Mouse (Mus musculus) spleen, adult 2 months (tissue): ENCODE results near the gene Msrb3. TPM values are rescaled to one million over a fixed set of nuclear protein-coding genes. Genes with fewer than 3 reads are reported as not detected.

Experiments used
- DNase-seq, 2 experiments: peaks; one replicate each; pipeline versions ENCODE4 v3.0.0 to v3.0.0-alpha.2; 2012 to 2021; ENCODE audit warnings: low spot score in 2 of 2, low read depth in 1 of 2
- H3K27ac ChIP-seq: fragments of 200-500 bp; 2 replicates; pipeline ENCODE4 v1.5.1; 2012; ENCODE audit warnings: low read length, inconsistent platforms; ENCODE audit not compliant: insufficient read depth
- H3K27me3 ChIP-seq: fragments of 200-500 bp; 2 replicates; pipeline ENCODE4 v1.6.1; 2012; ENCODE audit warnings: mild to moderate bottlenecking, moderate library complexity, low read length, inconsistent platforms; ENCODE audit not compliant: control insufficient read depth, insufficient read depth
- H3K36me3 ChIP-seq: fragments of 200-500 bp; 2 replicates; pipeline ENCODE4 v1.6.1; 2012; ENCODE audit warnings: mild to moderate bottlenecking, low read length, inconsistent platforms; ENCODE audit not compliant: control insufficient read depth, insufficient read depth
- H3K4me1 ChIP-seq: fragments of 200-500 bp; 2 replicates; pipeline ENCODE4 v1.6.1; 2011; ENCODE audit warnings: inconsistent platforms; ENCODE audit not compliant: control insufficient read depth, insufficient read depth, insufficient read length
- H3K4me3 ChIP-seq: fragments of 200-500 bp; 2 replicates; pipeline ENCODE4 v1.5.1; 2011; ENCODE audit warnings: mild to moderate bottlenecking, inconsistent platforms; ENCODE audit not compliant: insufficient read depth, insufficient read length; ENCODE audit errors: extremely low read depth
- CTCF ChIP-seq: fragments of 200-500 bp; IDR thresholded peaks from 2 replicates; pipeline ENCODE4 v1.5.1; 2011; ENCODE audit warnings: mild to moderate bottlenecking, inconsistent platforms; ENCODE audit not compliant: insufficient read depth, insufficient read length, insufficient replicate concordance; ENCODE audit errors: extremely low read depth
- POLR2A ChIP-seq: fragments of 200-500 bp; IDR thresholded peaks from 2 replicates; pipeline ENCODE4 v1.6.1; 2011; ENCODE audit warnings: low read depth, low read length, inconsistent platforms
- WGBS: fragments of 180-500 bp; shearing (Covaris S2); methylation state at CpG from one replicate; pipeline ENCODE4 v1.1.7; 2018; 5-methylcytosine and 5-hydroxymethylcytosine counted together
- polyA plus RNA-seq: library from polyadenylated mRNA; depleted of rRNA; stranded (reverse); fragments of >200 nt; gene quantifications from 2 replicates; pipeline ENCODE4 v1.2.3, GENCODE M21; 2012

Gene Msrb3
- polyA plus RNA-seq, 1 experiment: 4.5 TPM

- Histone ChIP-seq H3K27ac (no peak overlapping the region), H3K4me3 (no peak overlapping the region)
- TF ChIP-seq CTCF (no peak), POLR2A (no peak)
These were observed 1.2 kb upstream of the Msrb3 start for GRCm38 (mm10) chr10:120900096-120900495.

DNA sequence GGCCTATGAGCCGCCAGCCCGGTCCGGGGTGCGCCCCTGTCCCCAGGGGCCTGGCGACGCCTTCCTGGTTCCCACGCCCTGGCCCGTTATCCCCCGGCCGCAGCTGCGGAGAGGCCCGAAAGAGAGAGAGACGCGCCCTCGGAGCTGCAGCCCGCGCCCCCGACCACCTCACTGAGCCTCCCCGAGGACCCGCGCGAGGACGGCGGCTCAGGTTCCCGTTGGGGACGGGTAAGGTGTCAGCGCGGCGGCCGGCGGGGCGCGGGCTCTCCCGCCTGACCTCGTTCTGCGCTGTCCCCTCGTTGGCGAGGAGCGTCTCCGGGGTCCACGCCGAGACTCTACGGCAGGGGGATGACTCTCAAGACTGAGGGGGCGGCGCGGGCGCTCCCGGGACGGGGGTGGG lies 544 bp downstream of the Msrb3 start:
- TF ChIP-seq POLR2A (no peak), CTCF (no peak)
- peak overlapping the region; percentile 57 for H3K4me3 ChIP-seq
- peaks cover 11% of the 10 kb centered on the region for H3K27me3 ChIP-seq
- DNase-seq: no peak
- peaks cover 6% of the 10 kb centered on the region for H3K4me1 ChIP-seq
- no peaks in the 10 kb centered on the region for H3K36me3 ChIP-seq
- H3K27ac ChIP-seq: no peak overlapping the region; the same call in 1 of the 2 replicates
- 2% methylated on average over 45 of the region's 49 CpGs for WGBS

More at GRCm38 (mm10) chr10:120900096-120900495, 1.2 kb upstream of the Msrb3 start:
- DNase-seq: no peak
- no peaks in the 10 kb centered on the region for H3K36me3 ChIP-seq
- H3K4me1 ChIP-seq: peaks cover 6% of the 10 kb centered on the region
- peaks cover 11% of the 10 kb centered on the region for H3K27me3 ChIP-seq
- WGBS: 88% methylated on average over 13 of the region's 13 CpGs

DNA sequence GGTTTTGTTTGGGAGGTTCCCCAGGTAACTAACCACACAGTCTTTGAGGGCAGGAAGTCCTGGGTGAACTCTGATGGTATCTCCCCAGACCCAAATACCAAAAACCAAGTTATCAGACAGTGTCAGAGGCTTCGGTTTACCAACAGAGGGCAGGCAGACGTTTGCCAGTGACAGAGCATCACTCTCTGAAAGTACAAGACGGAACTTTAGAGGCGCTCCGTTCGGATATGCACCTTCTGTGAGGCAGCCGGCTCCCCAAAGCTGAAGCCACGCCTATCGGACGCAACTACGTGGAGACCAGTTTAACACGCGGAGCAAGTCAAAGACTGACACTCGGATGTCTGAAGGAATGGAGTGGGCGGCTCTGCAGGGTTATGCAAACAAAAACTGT lies 3.0 kb downstream of the Msrb3 start:
- Histone ChIP-seq H3K27me3 (peaks cover 11% of the 10 kb centered on the region), H3K4me1 (peaks cover 6% of the 10 kb centered on the region), H3K4me3 (no peak overlapping the region), H3K36me3 (no peaks in the 10 kb centered on the region), H3K27ac (no peak overlapping the region)
- TF ChIP-seq CTCF (no peak), POLR2A (no peak)
- 6% methylated on average over 15 of the region's 15 CpGs for WGBS
- DNase-seq: peak in 1 of 2 experiments; percentile 59

- Histone ChIP-seq H3K4me1 (peaks cover 6% of the 10 kb centered on the region), H3K36me3 (no peaks in the 10 kb centered on the region), H3K4me3 (no peak overlapping the region), H3K27me3 (peaks cover 9% of the 10 kb centered on the region), H3K27ac (no peak overlapping the region)
- 53% methylated on average over 15 of the region's 15 CpGs for whole genome bisulfite sequencing
- no peak for TF ChIP-seq CTCF
- no peak for TF ChIP-seq POLR2A
- DNase-seq: no peak
These were observed 3.7 kb downstream of the Msrb3 start for GRCm38 (mm10) chr10:120894978-120895898.

DNA sequence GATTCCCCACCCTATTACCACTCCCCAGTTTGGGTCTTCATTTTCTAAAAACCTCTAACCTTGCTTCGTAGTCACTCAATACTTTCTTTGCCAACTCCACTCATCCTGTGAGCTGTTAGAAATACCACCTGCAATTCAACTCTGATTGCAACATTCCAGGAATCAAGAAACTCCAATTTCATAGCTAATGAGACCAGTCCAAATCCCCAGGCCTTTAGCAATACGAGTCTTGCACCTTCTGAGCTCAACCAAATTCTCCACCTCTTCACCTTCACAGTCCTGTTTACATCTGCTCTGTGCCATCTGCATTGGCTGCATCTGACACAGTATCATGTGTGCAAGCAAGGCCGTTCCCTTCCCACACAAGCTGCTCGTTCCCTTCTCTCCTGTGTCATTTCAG lies 5.0 kb downstream of the Msrb3 start:
- Histone ChIP-seq H3K4me1 (peaks cover 6% of the 10 kb centered on the region), H3K4me3 (no peak overlapping the region), H3K27ac (no peak overlapping the region), H3K36me3 (no peaks in the 10 kb centered on the region), H3K27me3 (peaks cover 8% of the 10 kb centered on the region)
- no peak for TF ChIP-seq CTCF
- DNase-seq: no peak
- 77% methylated on average over 4 of the region's 4 CpGs for WGBS

- TF ChIP-seq CTCF: no peak
- no peak for TF ChIP-seq POLR2A
- WGBS: 86% methylated on average over 4 of the region's 4 CpGs
- no peaks in the 10 kb centered on the region; the same call in 1 of the 2 replicates for H3K4me1 ChIP-seq
- no peak for DNase-seq
- no peaks in the 10 kb centered on the region for H3K27me3 ChIP-seq
- no peak overlapping the region for H3K27ac ChIP-seq
- H3K4me3 ChIP-seq: no peak overlapping the region
- no peaks in the 10 kb centered on the region for H3K36me3 ChIP-seq
These were observed 7.8 kb downstream of the Msrb3 start for GRCm38 (mm10) chr10:120891131-120891530.

- Histone ChIP-seq H3K4me1 (no peaks in the 10 kb centered on the region), H3K36me3 (no peaks in the 10 kb centered on the region), H3K4me3 (no peak overlapping the region), H3K27me3 (no peaks in the 10 kb centered on the region), H3K27ac (no peak overlapping the region)
- WGBS: 94% methylated on average over 1 of the region's 1 CpGs
- no peak for TF ChIP-seq POLR2A
- DNase-seq: no peak
These were observed 8.3 kb downstream of the Msrb3 start for GRCm38 (mm10) chr10:120890592-120890991.
